Mouse (Mus musculus): ENCODE data around the gene Cyp1a1. TPM values are rescaled to one million over a fixed set of nuclear protein-coding genes. Genes with fewer than 3 reads are reported as not detected.

Cyp1a1 gene
- not detected in 2 replicates for polyA plus RNA-seq (2012; ENCODE audit: low replicate concordance)

GRCm38 (mm10) chr9:57687751-57688150, at the start of gene Cyp1a1:
Gene Cyp1a1, plus strand, starts transcription at chr9:57687928.

GRCm38 (mm10) chr9:57653283-57653682, 34.4 kb upstream of the Cyp1a1 start, which contains the start of gene Csk:
Gene Csk, minus strand, starts transcription at chr9:57653631.

GRCm38 (mm10) chr9:57683520-57683919, 4.2 kb upstream of the Cyp1a1 start, which contains the start of gene Cyp1a2:
Gene Cyp1a2, minus strand, starts transcription at chr9:57683703.

GRCm38 (mm10) chr9:57708068-57708719, 20.5 kb downstream of the Cyp1a1 start, which contains the start of gene Edc3:
Gene Edc3, plus strand, starts transcription at chr9:57708540.

Other genes with a start within 250 kb of the Cyp1a1 start
- gene Ppcdc, start 247.8 kb upstream of the Cyp1a1 start, polyA plus RNA-seq (2012; ENCODE audit: low replicate concordance) = 12.9 and 25.2 TPM in 2 replicates
- gene Scamp5, start 219.9 kb upstream of the Cyp1a1 start, polyA plus RNA-seq (2012; ENCODE audit: low replicate concordance) = 6.0 and 7.6 TPM in 2 replicates
- 0.11 and 0.12 TPM in 2 replicates for gene Rpp25, start 183.9 kb upstream of the Cyp1a1 start, polyA plus RNA-seq (2012; ENCODE audit: low replicate concordance)
- gene Cox5a, start 166.7 kb upstream of the Cyp1a1 start, polyA plus RNA-seq (2012; ENCODE audit: low replicate concordance) = 201 and 210 TPM in 2 replicates
- 15.7 and 42.7 TPM in 2 replicates for gene Fam219b, start 150.4 kb upstream of the Cyp1a1 start, polyA plus RNA-seq (2012; ENCODE audit: low replicate concordance)
- gene Mpi, start 135.2 kb upstream of the Cyp1a1 start, polyA plus RNA-seq (2012; ENCODE audit: low replicate concordance) = 2.1 and 4.2 TPM in 2 replicates
- gene Scamp2, start 127.0 kb upstream of the Cyp1a1 start, polyA plus RNA-seq (2012; ENCODE audit: low replicate concordance) = 13.8 and 74.4 TPM in 2 replicates
- 16.0 and 24.7 TPM in 2 replicates for gene Ulk3, start 98.5 kb upstream of the Cyp1a1 start, polyA plus RNA-seq (2012; ENCODE audit: low replicate concordance)
- not detected in 2 replicates for gene Cplx3, start 81.6 kb upstream of the Cyp1a1 start, polyA plus RNA-seq (2012; ENCODE audit: low replicate concordance)
- 0.10 and 0.49 TPM in 2 replicates for gene Lman1l, start 67.2 kb upstream of the Cyp1a1 start, polyA plus RNA-seq (2012; ENCODE audit: low replicate concordance)
- gene Csk, start 34.3 kb upstream of the Cyp1a1 start, polyA plus RNA-seq (2012; ENCODE audit: low replicate concordance) = 759 and 915 TPM in 2 replicates
- not detected in 2 replicates for gene Cyp1a2, start 4.2 kb upstream of the Cyp1a1 start, polyA plus RNA-seq (2012; ENCODE audit: low replicate concordance)
- 2.4 and 6.9 TPM in 2 replicates for gene Edc3, start 20.6 kb downstream of the Cyp1a1 start, polyA plus RNA-seq (2012; ENCODE audit: low replicate concordance)
- 49.6 and 59.2 TPM in 2 replicates for gene Clk3, start 77.9 kb downstream of the Cyp1a1 start, polyA plus RNA-seq (2012; ENCODE audit: low replicate concordance)
- gene Arid3b, start 148.9 kb downstream of the Cyp1a1 start, polyA plus RNA-seq (2012; ENCODE audit: low replicate concordance) = 31.6 and 49.8 TPM in 2 replicates
- gene Ubl7, start 223.1 kb downstream of the Cyp1a1 start, polyA plus RNA-seq (2012; ENCODE audit: low replicate concordance) = 78.4 and 108 TPM in 2 replicates